Mouse (Mus musculus): Measurements from ENCODE around the gene Kif1bp. TPM values are rescaled to one million over a fixed set of nuclear protein-coding genes. Genes with fewer than 3 reads are reported as not detected.

Kif1bp gene
- polyA plus RNA-seq, 1 experiment from 2014 or later, result 31.1 TPM

DNA sequence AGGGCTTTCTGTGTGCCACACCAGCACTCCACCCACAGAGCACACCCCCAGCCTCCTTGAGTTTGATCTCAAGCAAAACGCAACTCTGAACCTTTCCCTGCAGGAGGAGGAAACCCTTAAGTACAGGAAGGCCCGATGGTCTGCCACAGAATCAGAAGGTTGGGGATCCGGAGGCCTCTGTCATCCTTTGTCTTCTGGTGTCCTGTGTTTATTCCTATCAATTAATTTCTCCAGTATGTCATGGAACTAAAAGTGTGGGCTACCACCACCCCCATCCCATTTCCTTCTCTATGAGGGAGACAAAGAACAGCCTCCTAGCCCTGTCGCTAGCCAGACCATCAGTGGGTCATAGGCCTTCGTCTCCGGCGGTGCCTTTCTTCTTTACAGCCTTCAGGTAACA, 43.7 kb downstream of the Kif1bp start:
- Histone ChIP-seq H3K4me3 (ENCODE audit: low read depth, low read length) (no peak overlapping the region), H3K27ac (ENCODE audit: low read depth, low read length) (no peak overlapping the region), H3K9ac (ENCODE audit: low read depth, low read length) (no peak overlapping the region), H3K4me1 (ENCODE audit: control insufficient read depth, insufficient read depth, low read length) (no peaks in the 10 kb centered on the region), H3K9me3 (replicated peaks; ENCODE audit: control insufficient read depth, low read length) (no peaks in the 10 kb centered on the region), H3K36me3 (ENCODE audit: control insufficient read depth, insufficient read depth, low read length) (no peaks in the 10 kb centered on the region), H3K4me2 (no peak overlapping the region), H3K27me3 (ENCODE audit: control insufficient read depth, insufficient read depth, low read length) (peaks cover 2% of the 10 kb centered on the region; the same call in 1 of the 2 replicates)
- WGBS (ENCODE audit: insufficient replicate concordance), result 75% methylated on average over 7 of the region's 7 CpGs
- no peak for ATAC-seq (replicated peaks; ENCODE audit: insufficient number of reproducible peaks, low FRiP score, low TSS enrichment)

DNA sequence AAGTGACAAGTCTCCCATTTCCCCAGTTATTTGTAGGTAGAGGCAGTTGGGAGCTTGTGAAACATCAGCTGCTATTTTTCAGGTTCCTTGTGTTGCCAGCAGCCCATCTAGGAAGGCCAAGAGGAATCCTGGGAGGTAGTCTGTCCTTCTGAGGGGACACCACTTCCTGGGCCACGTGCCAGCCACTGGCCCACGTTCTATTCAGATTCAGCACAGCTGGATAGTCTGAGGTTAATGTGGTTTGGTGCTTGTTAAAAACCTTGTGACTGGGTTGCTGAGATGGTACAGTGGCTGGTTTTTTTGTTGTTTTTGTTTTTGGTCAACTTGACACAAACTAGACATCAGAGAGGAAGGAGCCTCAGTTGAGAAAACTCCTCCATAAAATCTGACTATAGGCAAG, 45.4 kb downstream of the Kif1bp start:
- H3K27me3 ChIP-seq (ENCODE audit: control insufficient read depth, insufficient read depth, low read length), result peaks cover 2% of the 10 kb centered on the region; the same call in 1 of the 2 replicates
- no peak overlapping the region for H3K27ac ChIP-seq (ENCODE audit: low read depth, low read length)
- H3K4me1 ChIP-seq (ENCODE audit: control insufficient read depth, insufficient read depth, low read length), result no peaks in the 10 kb centered on the region
- H3K4me2 ChIP-seq, result no peak overlapping the region
- H3K9ac ChIP-seq (ENCODE audit: low read depth, low read length), result no peak overlapping the region
- 43% methylated on average over 2 of the region's 2 CpGs for WGBS (ENCODE audit: insufficient replicate concordance)
- H3K36me3 ChIP-seq (ENCODE audit: control insufficient read depth, insufficient read depth, low read length), result no peaks in the 10 kb centered on the region
- no peak for ATAC-seq (replicated peaks; ENCODE audit: insufficient number of reproducible peaks, low FRiP score, low TSS enrichment)
- no peak overlapping the region for H3K4me3 ChIP-seq (ENCODE audit: low read depth, low read length)
- no peaks in the 10 kb centered on the region for H3K9me3 ChIP-seq (replicated peaks; ENCODE audit: control insufficient read depth, low read length)

DNA sequence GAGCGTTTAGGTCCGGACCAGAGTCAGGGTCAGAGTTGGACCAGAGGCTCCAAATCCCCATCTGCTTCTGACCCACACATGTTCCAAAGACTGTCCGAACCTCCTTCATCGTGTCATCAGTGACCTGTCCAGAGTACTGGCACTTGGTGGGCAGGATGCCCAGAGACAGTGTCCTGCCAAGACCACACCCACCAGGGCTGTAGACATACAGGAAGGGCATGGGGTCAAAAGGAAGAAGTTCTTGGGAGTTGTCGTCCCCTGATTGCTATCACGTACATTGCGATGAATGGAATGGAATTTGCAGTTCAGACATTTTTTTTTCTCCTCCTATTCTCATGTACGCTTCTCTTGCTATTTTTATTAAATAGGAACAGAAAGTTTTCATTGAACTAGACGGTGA, 48.1 kb downstream of the Kif1bp start:
- Histone ChIP-seq H3K9ac (ENCODE audit: low read depth, low read length) (no peak overlapping the region), H3K27me3 (ENCODE audit: control insufficient read depth, insufficient read depth, low read length) (0 out of 2 replicates have a peak, but pooled peaks cover 2% of the 10 kb centered on the region), H3K4me2 (no peak overlapping the region), H3K27ac (ENCODE audit: low read depth, low read length) (no peak overlapping the region), H3K4me3 (ENCODE audit: low read depth, low read length) (no peak overlapping the region), H3K36me3 (ENCODE audit: control insufficient read depth, insufficient read depth, low read length) (no peaks in the 10 kb centered on the region), H3K4me1 (ENCODE audit: control insufficient read depth, insufficient read depth, low read length) (no peaks in the 10 kb centered on the region), H3K9me3 (replicated peaks; ENCODE audit: control insufficient read depth, low read length) (no peaks in the 10 kb centered on the region)
- ATAC-seq (replicated peaks; ENCODE audit: insufficient number of reproducible peaks, low FRiP score, low TSS enrichment), result no peak
- 71% methylated on average over 9 of the region's 9 CpGs for WGBS (ENCODE audit: insufficient replicate concordance)

DNA sequence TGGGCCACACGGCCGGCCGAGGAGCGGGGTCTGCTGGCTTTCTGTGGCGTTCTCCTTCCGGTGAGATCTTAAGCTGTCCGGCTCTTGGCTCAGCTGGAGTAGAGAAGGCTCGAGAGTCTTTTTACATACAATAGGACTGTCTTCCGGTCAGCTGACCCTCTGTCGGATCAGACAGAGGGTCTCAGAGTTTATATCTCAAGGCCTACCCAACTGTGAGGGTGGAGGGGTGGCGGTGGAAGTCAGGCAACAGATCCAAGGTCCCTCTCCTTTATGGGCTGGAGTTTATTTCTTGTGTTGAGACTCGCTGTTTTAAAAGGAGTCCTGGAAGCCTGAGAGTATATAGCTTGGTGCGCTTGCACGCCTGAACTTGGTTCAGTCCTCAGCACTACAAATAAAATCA, 50.9 kb downstream of the Kif1bp start, which contains the start of gene Srgn:
TSS of gene Srgn (minus strand) at position 101 of the 400 bp plus-strand sequence.
- WGBS (ENCODE audit: insufficient replicate concordance), result 84% methylated on average over 14 of the region's 14 CpGs

DNA sequence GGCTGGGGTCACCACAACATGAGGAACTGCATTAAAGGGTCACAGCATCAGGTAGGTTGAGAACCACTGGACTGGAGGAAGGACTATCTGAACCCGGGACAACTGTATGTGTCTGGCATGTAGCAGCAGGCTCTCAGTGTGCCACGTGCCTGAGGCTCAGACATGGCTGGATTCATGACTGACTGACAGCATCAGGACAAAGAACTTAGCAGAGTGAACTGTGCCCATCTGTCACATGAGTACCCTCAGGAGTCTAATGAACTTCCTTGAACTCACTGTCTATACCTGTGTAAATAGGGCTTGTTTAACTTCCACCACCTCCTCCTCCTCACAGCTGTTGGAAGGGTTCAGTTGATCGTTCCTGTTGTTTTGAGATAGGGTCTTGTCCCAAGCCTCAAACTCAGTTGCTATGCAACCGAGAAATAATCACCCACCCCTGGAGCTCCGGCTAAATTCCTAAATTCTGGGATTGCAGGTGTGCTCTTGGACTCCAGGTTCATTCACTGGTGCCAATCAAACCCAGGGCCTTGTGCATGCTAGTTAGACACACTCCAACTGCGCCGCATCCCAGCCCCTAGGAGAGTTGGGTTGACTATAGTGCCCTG, 55.8 kb downstream of the Kif1bp start:
- 69% methylated on average over 7 of the region's 7 CpGs for WGBS (ENCODE audit: insufficient replicate concordance)
- H3K4me3 ChIP-seq (ENCODE audit: low read depth, low read length), result no peak overlapping the region
- 0 out of 2 replicates have a peak, but pooled peaks cover 2% of the 10 kb centered on the region for H3K27me3 ChIP-seq (ENCODE audit: control insufficient read depth, insufficient read depth, low read length)
- H3K4me2 ChIP-seq, result no peak overlapping the region
- H3K9ac ChIP-seq (ENCODE audit: low read depth, low read length), result no peak overlapping the region
- H3K36me3 ChIP-seq (ENCODE audit: control insufficient read depth, insufficient read depth, low read length), result no peaks in the 10 kb centered on the region
- H3K4me1 ChIP-seq (ENCODE audit: control insufficient read depth, insufficient read depth, low read length), result 0 out of 2 replicates have a peak, but pooled peaks cover 2% of the 10 kb centered on the region
- ATAC-seq (replicated peaks; ENCODE audit: insufficient number of reproducible peaks, low FRiP score, low TSS enrichment), result no peak
- H3K9me3 ChIP-seq (replicated peaks; ENCODE audit: control insufficient read depth, low read length), result no peaks in the 10 kb centered on the region
- H3K27ac ChIP-seq (ENCODE audit: low read depth, low read length), result no peak overlapping the region

More for the DNA sequence above, 50.9 kb downstream of the Kif1bp start, which contains the start of gene Srgn:
- H3K4me3 ChIP-seq (ENCODE audit: low read depth, low read length), result no peak within 1 kb of the TSS
- no peak within 1 kb of the TSS for H3K27ac ChIP-seq (ENCODE audit: low read depth, low read length)
- 0 out of 2 replicates have a peak, but pooled peaks cover 2% of the 10 kb centered on the region for H3K27me3 ChIP-seq (ENCODE audit: control insufficient read depth, insufficient read depth, low read length)
- no peaks in the 10 kb centered on the region for H3K4me1 ChIP-seq (ENCODE audit: control insufficient read depth, insufficient read depth, low read length)
- no peak for ATAC-seq (replicated peaks; ENCODE audit: insufficient number of reproducible peaks, low FRiP score, low TSS enrichment)
- no peak within 1 kb of the TSS for H3K4me2 ChIP-seq
- no peak within 1 kb of the TSS for H3K9ac ChIP-seq (ENCODE audit: low read depth, low read length)
- H3K9me3 ChIP-seq (replicated peaks; ENCODE audit: control insufficient read depth, low read length), result no peaks in the 10 kb centered on the region
- H3K36me3 ChIP-seq (ENCODE audit: control insufficient read depth, insufficient read depth, low read length), result no peaks in the 10 kb centered on the region

DNA sequence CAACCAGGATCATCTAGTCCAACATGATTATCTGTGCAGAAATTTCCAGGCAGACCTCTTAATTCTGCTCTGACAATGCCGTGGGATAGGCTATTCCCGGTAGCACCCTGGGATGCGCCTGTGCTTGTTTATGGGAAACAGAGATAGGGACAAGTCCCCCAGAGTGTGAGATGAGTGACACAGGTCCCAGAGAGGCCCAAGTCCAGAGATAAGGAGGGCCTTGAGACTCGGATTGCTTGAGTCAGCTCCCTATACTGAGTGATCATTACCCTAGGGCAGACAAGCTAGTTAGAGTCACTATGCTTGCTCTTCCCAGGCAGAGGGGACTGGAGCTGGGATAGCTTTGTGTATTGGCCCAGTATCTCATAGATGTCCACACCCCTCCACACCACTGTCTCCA, 56.5 kb downstream of the Kif1bp start:
- ATAC-seq (replicated peaks; ENCODE audit: insufficient number of reproducible peaks, low FRiP score, low TSS enrichment), result no peak
- WGBS (ENCODE audit: insufficient replicate concordance), result 24% methylated on average over 4 of the region's 4 CpGs
- Histone ChIP-seq H3K4me1 (ENCODE audit: control insufficient read depth, insufficient read depth, low read length) (0 out of 2 replicates have a peak, but pooled peaks cover 2% of the 10 kb centered on the region), H3K4me2 (no peak overlapping the region), H3K27me3 (ENCODE audit: control insufficient read depth, insufficient read depth, low read length) (no peaks in the 10 kb centered on the region), H3K9me3 (replicated peaks; ENCODE audit: control insufficient read depth, low read length) (no peaks in the 10 kb centered on the region), H3K27ac (ENCODE audit: low read depth, low read length) (no peak overlapping the region), H3K4me3 (ENCODE audit: low read depth, low read length) (no peak overlapping the region), H3K9ac (ENCODE audit: low read depth, low read length) (no peak overlapping the region), H3K36me3 (ENCODE audit: control insufficient read depth, insufficient read depth, low read length) (no peaks in the 10 kb centered on the region)

DNA sequence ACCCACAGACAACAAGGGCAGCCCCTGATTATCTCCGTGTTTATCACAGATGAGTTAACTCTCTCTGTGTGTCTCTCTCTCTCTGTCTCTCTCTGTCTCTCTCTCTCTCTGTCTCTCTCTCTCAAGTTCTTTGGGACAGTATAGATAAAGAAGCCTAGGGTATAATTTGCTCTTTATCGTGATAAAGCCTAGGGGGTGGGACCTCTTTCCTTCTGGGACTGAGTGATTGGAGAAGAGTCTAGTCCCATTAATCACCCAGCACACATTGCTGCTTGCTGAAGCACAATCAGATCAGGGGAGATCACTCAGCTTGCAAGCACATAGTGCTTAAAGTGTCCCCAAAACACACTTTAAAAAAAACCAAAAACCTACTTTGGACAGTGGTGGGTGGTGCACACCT, 57.3 kb downstream of the Kif1bp start:
- H3K9ac ChIP-seq (ENCODE audit: low read depth, low read length), result no peak overlapping the region
- no peaks in the 10 kb centered on the region for H3K9me3 ChIP-seq (replicated peaks; ENCODE audit: control insufficient read depth, low read length)
- H3K4me1 ChIP-seq (ENCODE audit: control insufficient read depth, insufficient read depth, low read length), result 0 out of 2 replicates have a peak, but pooled peaks cover 2% of the 10 kb centered on the region
- no peak overlapping the region for H3K4me3 ChIP-seq (ENCODE audit: low read depth, low read length)
- H3K27me3 ChIP-seq (ENCODE audit: control insufficient read depth, insufficient read depth, low read length), result no peaks in the 10 kb centered on the region
- H3K36me3 ChIP-seq (ENCODE audit: control insufficient read depth, insufficient read depth, low read length), result no peaks in the 10 kb centered on the region
- no peak for ATAC-seq (replicated peaks; ENCODE audit: insufficient number of reproducible peaks, low FRiP score, low TSS enrichment)
- H3K27ac ChIP-seq (ENCODE audit: low read depth, low read length), result no peak overlapping the region
- no peak overlapping the region for H3K4me2 ChIP-seq
- 55% methylated on average over 2 of the region's 2 CpGs for WGBS (ENCODE audit: insufficient replicate concordance)

DNA sequence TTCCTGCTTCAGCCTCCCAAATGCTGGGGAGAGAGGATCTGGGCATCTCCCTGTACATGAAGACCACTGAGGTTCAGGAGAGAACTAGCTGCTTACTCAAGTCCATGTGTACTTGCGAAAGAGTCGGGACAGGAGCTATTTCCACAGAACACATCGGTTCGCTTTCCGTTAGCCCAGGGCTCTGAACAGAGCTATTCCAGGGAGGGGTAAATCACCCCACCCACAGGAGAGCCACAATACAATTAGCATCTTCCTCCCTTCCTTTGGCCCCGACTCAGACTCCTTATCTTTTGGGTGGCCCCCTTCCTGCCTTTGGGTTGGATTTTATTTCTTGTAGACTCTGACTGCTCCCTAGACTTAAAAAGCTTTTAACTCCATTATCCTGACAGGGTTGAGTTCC, 60.7 kb downstream of the Kif1bp start:
- Histone ChIP-seq H3K27ac (ENCODE audit: low read depth, low read length) (no peak overlapping the region), H3K4me2 (no peak overlapping the region), H3K27me3 (ENCODE audit: control insufficient read depth, insufficient read depth, low read length) (no peaks in the 10 kb centered on the region), H3K4me1 (ENCODE audit: control insufficient read depth, insufficient read depth, low read length) (0 out of 2 replicates have a peak, but pooled peaks cover 2% of the 10 kb centered on the region), H3K9ac (ENCODE audit: low read depth, low read length) (no peak overlapping the region), H3K9me3 (replicated peaks; ENCODE audit: control insufficient read depth, low read length) (no peaks in the 10 kb centered on the region), H3K36me3 (ENCODE audit: control insufficient read depth, insufficient read depth, low read length) (no peaks in the 10 kb centered on the region), H3K4me3 (ENCODE audit: low read depth, low read length) (no peak overlapping the region)
- WGBS (ENCODE audit: insufficient replicate concordance), result 74% methylated on average over 6 of the region's 6 CpGs
- no peak for ATAC-seq (replicated peaks; ENCODE audit: insufficient number of reproducible peaks, low FRiP score, low TSS enrichment)

DNA sequence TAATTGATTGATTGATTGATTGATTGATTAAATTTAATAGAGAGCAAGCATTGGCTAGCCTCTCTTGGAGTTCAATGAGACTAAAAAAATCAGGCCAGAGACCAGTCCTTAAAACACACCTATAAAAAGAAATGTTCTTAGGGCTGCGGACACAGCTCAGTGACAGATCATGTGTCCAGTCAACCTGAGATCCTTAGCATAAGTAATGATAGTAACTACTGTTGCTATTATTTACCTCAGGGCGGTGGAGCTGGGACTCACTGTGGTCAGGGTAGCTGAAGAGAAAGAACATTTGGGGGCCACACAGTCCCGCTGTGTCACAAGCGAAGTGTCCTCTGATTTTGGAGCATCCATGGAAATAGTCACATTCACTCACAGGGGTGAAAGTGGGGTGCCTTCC, 65.4 kb downstream of the Kif1bp start:
- peaks cover 3% of the 10 kb centered on the region; the same call in 1 of the 2 replicates for H3K4me1 ChIP-seq (ENCODE audit: control insufficient read depth, insufficient read depth, low read length)
- WGBS (ENCODE audit: insufficient replicate concordance), result 86% methylated on average over 4 of the region's 4 CpGs
- H3K4me3 ChIP-seq (ENCODE audit: low read depth, low read length), result no peak overlapping the region
- H3K27me3 ChIP-seq (ENCODE audit: control insufficient read depth, insufficient read depth, low read length), result no peaks in the 10 kb centered on the region
- no peak overlapping the region for H3K4me2 ChIP-seq
- ATAC-seq (replicated peaks; ENCODE audit: insufficient number of reproducible peaks, low FRiP score, low TSS enrichment), result no peak
- no peak overlapping the region for H3K9ac ChIP-seq (ENCODE audit: low read depth, low read length)
- no peaks in the 10 kb centered on the region for H3K9me3 ChIP-seq (replicated peaks; ENCODE audit: control insufficient read depth, low read length)
- H3K36me3 ChIP-seq (ENCODE audit: control insufficient read depth, insufficient read depth, low read length), result no peaks in the 10 kb centered on the region
- H3K27ac ChIP-seq (ENCODE audit: low read depth, low read length), result no peak overlapping the region

All from heart, embryonic 11.5 days (tissue).